Mouse (Mus musculus) cerebral cortex, adult 2 months (tissue): ENCODE measurements around the gene Cyp39a1.

Experiments
- WGBS: fragments of 180-500 bp; shearing (Covaris S2); methylation state at CpG from one replicate; pipeline ENCODE4 v1.1.7; 2018; 5-methylcytosine and 5-hydroxymethylcytosine counted together

Gene Cyp39a1

DNA sequence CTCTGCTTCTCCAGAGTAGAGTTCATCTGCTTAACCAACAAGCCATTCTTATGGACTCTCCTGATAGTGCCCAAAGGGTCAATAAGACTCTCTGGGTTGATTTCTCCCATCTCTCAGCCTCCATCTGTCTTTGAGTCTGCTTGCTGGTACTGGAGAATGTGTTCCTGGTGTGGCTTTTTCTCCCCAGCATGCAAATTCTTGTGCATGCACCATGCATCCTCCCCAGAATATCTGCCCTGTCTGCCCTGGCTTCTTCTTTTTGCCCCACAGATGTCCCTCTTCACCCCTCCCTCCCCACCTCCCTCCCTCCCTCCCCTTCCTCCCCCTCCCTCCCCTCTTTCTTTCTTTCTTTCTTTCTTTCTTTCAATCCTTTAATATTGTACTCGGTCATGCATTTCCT is 10.1 kb downstream of the Cyp39a1 start:
- 65% methylated on average over 1 of the region's 1 CpGs for WGBS

DNA sequence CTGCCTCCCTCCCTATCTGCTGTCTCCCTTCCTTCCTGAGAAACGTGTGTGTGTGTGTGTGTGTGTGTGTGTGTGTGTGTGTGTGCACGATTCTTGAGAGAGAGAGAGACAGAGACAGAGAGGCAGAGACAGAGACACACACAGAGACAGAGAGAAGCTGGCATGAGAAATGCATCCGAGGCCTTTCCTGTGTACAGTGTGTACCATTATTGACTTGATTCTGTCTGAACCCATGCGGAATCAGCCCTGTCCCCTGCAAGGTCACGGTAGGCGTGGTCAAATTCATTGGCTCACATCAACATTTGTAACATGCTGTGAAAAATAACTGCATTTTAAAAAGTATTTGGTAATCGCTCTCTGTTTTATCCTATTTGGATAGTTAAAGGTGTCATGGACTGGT is 16.9 kb downstream of the Cyp39a1 start:
- WGBS, result 89% methylated on average over 7 of the region's 7 CpGs

DNA sequence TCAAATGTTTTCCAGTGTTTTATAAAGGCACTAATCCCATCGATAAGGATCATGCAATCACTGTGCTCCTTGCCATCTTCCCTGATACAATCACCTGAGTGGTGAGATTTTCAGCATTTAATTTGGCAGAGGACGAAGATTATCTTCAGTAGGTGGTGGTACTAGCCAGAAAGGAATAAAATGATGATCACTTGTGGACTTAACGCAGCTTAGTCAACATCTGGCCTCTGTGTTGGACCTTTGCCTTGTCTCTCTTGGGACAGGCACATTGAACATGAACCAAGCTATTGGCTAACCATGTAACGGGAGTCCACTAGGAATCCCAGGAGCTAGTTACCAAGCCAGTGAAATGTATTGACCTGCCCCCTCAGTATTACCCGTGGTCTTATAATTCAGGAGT is 17.4 kb downstream of the Cyp39a1 start:
- WGBS, result 93% methylated on average over 5 of the region's 5 CpGs

DNA sequence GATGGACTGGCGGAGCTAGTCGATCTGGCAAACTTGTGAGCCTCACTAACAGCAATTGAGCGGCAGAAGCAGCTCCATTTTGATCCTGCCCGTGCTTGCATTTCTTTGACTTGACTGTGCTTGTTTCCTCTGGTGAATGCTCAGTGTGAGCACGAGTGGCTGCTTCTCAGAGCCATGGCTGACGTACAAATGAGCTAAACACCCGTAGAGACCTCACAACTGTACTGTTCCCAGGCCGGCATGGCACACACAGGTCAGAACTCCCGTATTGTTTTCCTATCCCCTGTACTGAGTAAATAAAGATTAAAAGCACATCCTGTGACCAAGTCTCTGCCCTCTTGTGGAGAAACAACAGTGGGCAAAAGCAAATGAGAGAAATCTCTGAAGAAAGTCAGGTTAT is 22.4 kb downstream of the Cyp39a1 start:
- WGBS, result 81% methylated on average over 9 of the region's 9 CpGs

DNA sequence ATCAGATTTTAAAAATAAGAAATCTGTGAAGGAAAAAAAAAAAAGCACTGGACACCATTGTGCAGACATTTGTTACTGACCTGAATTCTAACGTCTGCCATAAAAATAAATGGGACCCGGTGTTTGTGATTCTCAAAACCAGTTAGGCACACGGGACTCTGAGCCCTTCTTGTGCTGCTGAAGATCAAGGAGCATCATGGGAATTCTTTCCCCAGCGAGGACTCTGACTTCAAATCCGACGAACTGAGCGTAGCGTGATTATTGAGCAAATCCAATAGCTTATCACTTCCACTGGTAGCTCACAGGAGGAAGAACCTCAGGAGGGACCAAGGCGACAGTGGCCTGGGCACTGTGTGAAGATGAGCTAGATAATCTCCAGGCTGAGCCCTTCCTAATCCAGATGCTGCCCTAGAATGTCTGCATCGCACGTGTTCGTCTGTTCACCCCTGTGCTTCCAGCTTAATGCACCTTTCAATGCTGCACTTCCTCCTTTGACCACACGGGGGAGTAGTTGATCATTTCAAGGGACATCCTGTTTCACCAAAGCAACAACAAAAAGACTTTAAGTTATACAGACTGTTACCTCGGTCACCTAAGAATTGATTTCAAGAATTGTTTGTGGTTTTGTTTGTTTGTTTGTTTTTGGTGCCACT is 31.9 kb downstream of the Cyp39a1 start:
- WGBS, result 32% methylated on average over 14 of the region's 14 CpGs

DNA sequence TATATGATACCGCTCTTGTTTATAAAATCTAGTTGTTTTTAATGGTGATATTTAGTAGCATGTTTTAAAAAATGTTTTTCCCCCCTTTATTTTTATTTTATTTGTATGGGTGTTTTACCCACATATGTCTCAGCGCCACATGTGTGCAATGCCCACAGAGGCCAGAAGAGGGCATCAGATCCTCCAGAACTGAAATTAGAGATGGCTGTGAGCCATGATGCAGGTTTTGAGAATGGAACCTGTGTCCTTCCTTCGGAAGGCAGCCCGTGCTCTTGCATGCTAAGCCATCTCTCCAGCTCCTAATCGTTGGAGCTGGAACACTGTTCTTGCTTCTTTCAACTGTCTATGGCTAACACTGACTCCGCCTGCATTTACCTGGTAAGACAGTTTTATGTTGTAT is 33.8 kb downstream of the Cyp39a1 start:
- WGBS, result 51% methylated on average over 6 of the region's 6 CpGs

DNA sequence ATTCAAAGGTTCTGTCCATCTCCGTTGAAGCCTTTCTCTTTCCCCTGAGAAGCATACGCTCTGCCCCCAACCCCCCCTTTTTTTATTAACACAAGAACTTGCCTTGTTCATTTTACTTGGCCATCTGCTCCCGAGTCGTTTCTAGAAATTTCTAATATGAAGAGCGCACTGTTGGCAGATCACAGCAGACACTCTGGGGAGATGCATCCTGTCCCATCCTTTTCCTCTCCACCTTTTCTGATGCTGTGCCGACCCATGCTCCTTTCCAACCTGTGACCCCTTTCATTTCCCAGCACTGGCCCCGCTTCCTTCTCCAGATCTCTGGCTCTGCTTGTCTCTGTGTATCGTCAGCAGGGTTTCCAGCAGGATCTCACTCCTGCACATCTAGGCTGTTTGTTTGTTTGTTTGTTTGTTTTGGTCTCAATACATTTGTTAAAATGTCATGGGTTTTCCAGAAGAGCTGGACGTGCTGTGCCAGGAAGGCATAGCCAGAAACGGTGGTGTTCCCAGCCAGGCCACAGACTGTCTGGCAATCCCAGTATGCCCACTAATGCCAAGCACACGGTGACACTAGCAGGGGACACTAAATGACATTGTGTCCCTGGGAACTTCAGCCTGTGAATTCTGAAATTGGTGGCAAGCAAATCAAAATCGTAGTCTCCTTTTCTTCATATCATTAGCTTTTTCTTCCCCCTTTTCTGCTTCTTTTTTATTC is 37.1 kb downstream of the Cyp39a1 start:
- 83% methylated on average over 12 of the region's 12 CpGs for WGBS

DNA sequence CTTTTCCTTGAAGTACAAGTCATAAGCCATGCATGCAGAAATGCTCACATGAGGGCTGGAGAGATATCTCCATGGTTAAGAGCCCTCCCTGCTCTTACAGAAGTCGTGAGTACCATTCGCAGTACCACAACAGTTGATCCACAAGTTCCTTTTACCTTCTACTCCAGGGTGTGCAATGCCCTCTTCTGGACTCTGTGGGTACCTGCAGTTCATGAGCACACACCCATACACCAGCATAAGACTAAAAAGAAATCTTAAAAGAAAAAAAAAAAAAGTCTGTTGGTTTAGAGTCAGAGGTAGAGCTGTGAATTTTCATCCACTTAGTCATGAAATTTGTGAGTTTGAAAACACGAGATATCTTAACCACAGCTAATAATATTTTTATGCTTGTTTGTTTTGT is 39.5 kb downstream of the Cyp39a1 start:
- WGBS, result 95% methylated on average over 3 of the region's 3 CpGs

DNA sequence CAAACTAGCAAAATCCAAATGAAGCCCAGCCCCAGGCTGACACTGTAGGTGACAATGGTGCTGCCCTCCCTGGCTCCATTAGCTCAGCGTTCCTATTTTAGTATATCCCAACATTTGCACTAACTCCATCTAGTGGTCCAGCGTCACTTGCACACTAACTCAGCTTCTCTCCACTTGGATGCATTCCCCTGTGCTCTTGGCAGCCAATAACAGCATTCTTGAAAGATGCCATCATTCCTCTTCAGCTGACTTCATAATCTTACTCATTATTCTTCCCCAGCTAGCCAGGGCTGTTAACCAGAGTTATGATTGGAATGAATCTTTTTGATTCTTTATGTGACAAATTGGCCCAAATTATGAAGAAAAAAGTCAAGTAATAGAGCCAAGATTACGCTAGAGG is 40.0 kb downstream of the Cyp39a1 start:
- WGBS, result 81% methylated on average over 3 of the region's 3 CpGs

DNA sequence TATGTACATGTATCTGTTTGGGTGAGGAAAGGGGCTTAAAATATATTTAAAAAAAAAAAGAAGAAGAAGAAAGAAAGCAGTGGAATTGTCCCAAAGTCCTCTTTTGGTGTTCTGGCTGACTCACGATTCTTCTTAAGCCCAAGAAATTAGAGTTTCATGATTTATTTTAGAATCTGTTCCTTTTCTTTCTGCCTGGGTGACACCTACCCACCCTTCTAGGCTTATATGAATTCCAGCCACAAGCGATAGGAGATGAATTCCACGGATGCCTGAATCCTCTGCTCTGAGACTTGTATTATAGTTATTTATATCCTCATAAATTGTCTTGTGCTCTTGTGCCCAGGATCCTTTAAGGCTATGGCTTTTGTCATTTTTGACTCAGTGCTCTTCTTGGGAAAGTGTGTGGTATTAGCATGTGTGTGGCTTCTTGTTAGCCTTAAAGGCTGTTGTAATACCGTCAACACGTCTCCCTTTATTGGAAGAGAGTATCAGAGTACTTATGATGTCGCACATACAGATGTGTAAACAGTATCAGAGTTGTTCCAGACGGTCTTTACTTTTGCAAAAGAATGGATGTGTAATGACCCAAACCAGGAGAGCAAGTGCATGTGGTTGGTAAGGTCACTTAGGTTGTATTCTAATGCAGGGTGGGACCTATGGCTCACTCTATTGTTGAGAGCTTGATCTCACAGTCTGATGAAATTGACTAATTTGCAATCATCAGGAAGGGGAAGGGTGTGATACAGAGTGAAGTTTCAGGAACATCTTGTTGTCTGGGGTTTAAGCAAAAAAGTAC is 44.5 kb downstream of the Cyp39a1 start:
- 74% methylated on average over 7 of the region's 7 CpGs for WGBS

DNA sequence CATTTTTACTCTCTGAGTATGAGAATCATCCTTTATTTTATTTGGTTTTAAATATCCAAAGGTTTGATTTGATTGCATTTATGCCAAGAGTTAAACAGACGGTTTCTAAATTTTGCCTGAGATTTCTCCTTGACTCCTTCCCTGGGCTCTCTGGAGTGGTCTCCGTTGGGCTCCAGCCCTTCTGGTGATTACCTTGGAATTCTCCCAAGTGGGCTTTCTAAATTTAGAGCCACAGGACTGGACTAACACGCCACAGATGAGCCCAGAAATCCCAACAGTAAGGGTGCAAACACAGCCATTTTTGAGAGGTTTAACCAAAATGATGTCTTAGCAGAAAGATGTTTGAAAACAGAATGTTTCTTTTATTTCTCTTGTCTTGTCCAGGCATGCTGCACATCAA is 47.0 kb downstream of the Cyp39a1 start:
- WGBS, result 37% methylated on average over 3 of the region's 3 CpGs

DNA sequence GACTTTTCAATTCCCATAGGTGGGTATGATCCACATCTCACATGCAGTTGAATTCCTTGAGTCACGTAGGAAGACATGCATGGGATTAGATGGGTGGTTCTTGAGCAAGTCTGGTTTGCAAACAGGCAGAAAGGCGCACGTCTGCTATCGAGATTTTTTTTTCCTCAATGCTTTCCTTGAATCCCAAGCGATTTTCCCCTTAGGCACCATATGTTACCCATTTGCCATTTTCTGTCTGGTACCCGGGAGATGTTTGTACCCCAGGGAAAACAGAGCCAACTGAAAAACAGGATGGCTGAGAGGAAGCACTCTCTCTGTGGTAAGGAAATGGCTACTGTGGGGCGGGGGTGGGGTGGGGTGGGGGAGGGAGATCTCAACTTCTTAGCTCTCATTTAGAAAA is 49.4 kb downstream of the Cyp39a1 start:
- WGBS, result 49% methylated on average over 7 of the region's 7 CpGs

DNA sequence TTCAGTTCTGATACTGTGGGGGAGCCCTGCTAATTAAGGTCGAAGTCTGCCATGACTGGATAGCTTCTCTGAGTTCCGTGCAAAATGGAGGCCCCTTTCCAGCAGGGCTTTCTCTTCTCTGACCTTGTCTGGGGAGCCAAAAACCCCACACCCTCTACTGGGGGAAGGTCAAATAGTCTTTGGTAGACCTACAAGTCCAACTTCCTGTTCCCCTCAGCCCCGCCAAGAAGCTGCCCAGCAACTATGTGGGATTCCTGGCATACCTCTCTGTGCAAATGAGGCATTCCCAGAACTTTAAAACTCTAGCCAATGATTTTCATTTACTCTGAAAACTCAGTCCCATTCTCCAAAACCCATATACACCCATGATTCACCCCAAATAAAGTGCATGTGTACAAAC is 52.2 kb downstream of the Cyp39a1 start:
- 86% methylated on average over 3 of the region's 3 CpGs for WGBS

DNA sequence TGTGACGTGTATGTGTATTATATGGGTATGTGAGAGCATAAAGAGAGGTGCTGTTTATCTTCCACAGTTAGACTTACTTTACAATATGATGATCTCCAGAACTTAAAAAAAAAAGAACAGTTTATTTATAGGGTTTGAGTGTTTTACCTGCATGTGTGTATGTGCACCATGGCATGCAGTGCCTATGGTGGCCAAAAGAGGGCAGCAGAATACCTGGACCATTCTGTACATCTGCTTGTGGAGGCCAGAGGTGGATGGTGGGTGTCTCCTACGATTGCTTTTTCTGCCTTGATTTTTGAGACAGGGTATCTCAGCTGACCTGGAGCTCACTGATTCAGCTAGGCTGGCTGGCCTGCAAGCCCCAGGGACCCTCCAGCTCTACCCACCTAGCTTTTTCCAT is 57.3 kb downstream of the Cyp39a1 start:
- WGBS, result 97% methylated on average over 2 of the region's 2 CpGs

DNA sequence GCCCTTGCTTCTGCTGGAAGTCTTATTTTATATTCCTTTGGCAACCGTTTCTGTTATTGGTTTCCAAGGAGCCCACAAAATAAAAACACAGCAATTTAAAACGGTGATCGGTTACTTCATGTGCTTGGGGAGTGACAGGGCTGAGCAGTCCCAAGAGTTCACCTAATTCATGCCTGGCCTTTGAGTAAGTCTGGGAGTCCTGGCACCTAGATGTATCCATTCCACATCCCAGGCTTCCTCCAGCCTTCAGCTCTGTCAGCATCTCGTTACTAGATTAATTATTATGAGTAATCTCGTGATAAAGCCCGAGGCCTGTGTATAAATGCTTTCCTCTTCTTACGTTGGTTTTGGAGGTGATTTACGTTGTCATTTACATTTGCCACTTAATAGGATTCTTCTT is 64.1 kb downstream of the Cyp39a1 start:
- 50% methylated on average over 8 of the region's 8 CpGs for WGBS

DNA sequence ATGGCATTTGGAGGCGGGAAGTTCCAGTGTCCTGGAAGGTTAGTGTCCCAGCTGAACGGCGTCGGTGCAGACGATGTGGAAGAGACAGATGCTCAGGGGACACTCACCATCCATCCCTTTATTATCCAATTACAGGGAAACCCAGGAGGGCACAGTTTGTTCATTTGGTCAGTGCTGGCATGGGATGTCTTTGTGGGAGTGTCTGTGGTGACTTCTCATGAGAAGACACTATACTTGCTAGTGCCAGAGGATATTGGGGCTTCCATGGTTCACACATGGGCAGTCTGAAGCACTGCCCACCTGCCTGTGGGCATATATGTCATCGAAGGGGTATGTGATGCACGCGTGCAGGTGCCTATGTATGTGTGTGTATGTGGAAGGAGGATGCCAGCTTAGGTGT is 64.8 kb downstream of the Cyp39a1 start:
- WGBS, result 79% methylated on average over 8 of the region's 8 CpGs

DNA sequence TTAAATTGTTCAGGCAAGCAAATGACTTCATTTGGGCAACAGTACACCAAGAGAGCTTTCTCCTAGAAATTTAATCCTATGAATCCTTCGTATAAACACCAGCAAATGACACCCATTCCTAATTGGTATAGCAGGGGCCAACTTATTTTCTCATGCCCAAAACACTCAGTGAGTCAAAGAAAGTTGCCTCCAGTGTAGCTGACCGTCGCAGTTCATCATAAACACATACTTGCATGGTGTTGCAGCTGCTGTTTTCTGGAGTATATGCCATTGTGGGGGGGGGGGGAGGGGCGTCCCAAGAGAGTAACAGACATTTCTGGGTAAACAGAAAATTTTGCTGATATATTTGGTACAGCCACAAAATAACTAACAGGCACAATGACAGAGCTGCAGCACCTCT is 67.0 kb downstream of the Cyp39a1 start:
- 82% methylated on average over 4 of the region's 4 CpGs for WGBS

DNA sequence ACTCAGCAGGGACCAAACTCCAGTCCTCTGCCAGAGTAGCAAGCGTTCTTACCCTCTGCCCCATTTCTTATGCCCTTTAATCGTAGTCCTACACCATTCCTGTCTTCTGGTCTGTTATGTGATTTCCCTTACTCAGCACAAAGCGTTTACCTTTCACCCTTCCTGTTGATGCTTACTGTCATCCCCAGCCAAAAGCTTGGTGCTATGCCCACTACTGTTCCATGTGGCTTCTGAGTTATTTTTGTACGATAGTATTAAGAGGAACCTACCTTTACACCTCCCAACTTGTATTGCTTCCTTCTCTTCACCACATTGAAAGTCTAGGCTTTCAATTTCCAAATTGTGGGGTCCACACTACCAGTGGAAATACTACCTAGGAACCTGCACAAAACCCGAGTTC is 76.7 kb downstream of the Cyp39a1 start:
- WGBS, result 88% methylated on average over 5 of the region's 5 CpGs

DNA sequence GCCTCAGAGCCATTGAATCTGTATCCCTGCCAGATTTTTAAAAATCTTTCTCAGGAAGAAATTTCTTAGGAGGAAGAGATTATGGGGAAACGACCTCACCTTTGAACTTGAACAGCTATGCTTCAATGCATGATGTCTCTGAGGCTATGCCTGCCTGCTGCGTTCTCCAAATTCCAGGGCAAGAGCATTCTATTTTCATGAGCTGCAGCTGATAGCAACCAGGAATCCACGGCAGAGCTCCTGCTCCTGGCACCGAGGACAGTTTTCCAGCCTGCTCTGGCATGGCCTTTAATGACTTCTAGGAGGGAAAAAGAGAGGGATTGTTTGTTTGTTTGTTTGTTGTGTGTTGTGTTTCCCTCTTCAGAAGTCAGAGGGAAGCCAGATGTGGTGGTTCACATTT is 77.2 kb downstream of the Cyp39a1 start:
- 44% methylated on average over 4 of the region's 4 CpGs for WGBS

DNA sequence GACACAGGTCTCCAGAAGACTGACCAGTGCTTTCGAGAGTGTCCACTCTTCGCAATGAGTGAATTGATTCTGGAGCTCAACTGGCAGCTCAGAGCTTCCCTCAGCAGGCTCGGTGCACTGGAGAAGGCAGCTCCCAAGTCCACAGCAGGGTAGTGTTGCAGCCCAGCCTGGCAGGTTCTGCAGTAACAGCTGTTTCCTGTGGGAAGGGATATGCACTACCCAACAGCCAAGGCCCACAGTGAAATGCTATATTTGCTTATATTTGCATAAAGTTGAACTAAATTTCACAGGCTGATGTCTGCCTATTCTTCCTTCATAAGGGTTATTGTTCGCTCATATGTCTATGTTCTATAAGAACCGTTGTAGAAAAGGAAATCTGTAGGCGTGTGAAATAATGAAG is 83.9 kb downstream of the Cyp39a1 start:
- 56% methylated on average over 6 of the region's 6 CpGs for WGBS

DNA sequence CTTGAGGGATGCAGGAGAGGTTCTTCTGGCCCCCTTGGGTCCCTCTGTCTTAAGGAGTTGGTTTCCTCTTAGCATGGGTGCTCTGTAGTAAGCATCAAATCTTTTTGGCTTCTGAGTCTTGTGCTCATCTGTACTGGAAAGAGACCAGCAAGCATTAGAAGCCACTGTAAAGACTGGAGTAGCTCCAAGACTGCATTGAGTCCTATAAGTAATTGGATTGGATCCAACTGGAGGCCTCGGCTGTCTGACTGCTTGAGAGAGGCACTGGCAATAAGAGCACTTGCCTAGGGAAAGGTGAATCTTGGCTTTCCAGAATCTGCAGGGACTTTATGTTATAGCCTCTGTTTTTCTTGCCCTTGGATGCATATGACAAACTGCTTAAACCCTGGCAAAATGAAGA is 85.6 kb downstream of the Cyp39a1 start:
- WGBS, result 36% methylated on average over 1 of the region's 1 CpGs

DNA sequence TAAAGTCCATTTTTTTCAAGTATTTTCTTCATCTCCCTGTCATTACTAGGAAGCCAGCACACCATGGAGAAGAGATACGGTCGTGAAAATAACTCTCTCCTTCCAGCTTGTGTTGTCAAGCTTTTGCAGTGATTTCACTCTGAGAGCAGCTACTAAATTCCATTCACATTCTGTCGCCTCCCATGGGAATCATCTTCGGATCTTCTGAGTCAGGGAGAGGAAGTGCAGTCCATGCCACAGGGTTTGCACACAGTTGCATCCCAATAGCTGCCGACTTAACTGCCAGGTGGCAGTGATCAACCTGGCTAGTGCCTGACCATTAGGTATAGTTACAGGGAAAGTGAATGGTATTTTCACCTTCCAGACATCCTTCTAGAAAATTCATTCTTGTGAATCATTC is 87.5 kb downstream of the Cyp39a1 start:
- 47% methylated on average over 5 of the region's 5 CpGs for WGBS
